Mouse (Mus musculus) cerebellum, adult 2 months (tissue): ENCODE measurements around the gene Bbs7.

Source experiments
- CTCF ChIP-seq: fragments of 200-500 bp; IDR thresholded peaks from 2 replicates; pipeline ENCODE4 v1.5.1; 2011; ENCODE audit warnings: low read depth, mild to moderate bottlenecking, control low read depth, low read length, moderate library complexity, borderline replicate concordance; ENCODE audit not compliant: insufficient read depth
- POLR2A ChIP-seq: fragments of 200-500 bp; IDR thresholded peaks from 2 replicates; pipeline ENCODE4 v1.6.1; 2011; ENCODE audit warnings: low read length, control low read depth, borderline replicate concordance; ENCODE audit not compliant: insufficient read depth

DNA sequence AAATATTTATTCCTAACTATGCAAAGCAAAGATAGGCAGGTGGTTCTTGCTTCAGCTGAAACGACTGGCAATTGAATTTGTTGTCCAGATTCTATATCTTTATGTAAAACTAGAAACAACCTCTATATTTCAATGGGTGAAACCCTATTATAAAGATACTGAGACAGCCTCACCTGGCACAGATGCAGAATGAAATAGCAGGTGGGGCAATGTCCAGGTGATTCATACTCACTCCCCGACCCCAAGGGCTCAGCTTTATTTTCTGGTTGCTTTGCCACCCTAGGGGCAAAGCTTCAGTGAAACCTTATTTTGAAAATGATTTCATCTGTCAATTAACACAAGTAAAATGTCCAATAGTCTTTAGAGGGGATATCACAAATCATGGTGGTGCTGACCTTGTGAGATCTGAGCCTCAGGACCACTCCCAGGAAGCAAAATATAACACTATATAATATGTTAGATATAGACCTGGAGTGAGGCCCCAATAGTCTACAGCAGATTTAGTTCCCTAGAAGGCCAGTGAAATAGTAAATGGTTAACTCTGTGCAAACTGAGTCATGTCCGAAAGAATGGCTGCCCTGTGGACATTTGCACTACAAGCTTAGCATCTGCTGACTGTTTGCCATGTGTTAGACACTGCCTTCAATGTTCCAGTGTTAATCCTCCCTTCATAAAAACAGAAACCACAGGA lies 31.4 kb upstream of the Bbs7 start:
- TF ChIP-seq CTCF (no peak), POLR2A (no peak)
